Mouse (Mus musculus): Measurements from ENCODE around the gene Raver2.
"Not testable (repeated sequence)": the region's sequence is repeated elsewhere in the genome, so short reads cannot be mapped to it uniquely, and the experiment has no call there.

The Raver2 gene

DNA sequence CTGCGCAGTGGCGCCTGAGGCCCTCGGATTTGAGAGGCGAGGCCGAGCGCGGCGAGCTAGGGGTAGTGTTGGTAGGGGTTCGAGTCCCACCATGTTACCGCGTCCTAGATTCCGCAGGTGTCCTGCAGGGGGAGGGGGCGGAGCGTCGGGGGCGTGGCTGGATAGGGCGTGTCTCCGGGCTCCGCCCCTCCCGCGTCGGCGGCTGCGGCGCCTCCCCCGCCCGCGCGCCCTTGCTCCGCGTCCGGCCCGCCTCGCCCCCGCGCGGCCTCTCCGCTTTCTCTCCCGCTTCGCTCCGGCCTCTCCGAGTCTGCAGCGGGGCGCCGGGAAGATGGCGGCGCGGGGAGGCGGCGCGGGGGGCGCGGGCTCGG, at the start of gene Raver2:
Raver2 (plus strand) TSS at position 198 of the 368 bp plus-strand sequence.
- DNase-seq, result peak; percentile 59

DNA sequence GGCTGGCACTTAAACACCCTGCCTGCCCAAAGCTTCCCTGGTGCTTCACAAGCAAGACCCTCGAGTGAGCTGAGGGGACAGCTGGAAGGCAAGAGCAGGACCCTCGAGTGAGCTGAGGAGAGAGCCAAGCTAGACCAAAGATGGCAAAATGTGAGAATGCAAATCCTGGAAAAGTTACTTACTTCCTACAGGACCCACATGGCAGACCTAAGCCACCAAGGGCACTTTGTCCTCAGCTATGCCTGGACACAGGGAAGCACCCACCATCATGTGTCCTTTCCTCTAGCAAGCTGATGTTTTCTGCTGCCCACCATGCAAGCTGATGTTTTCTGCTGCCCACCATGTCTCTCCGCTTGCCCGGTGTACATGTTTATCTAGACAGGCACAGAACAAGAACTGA, 48.2 kb upstream of the Raver2 start, which contains the start of gene Gm10577:
Gm10577 (minus strand) TSS at position 101 of the 400 bp plus-strand sequence.
- DNase-seq, result no peak

DNA sequence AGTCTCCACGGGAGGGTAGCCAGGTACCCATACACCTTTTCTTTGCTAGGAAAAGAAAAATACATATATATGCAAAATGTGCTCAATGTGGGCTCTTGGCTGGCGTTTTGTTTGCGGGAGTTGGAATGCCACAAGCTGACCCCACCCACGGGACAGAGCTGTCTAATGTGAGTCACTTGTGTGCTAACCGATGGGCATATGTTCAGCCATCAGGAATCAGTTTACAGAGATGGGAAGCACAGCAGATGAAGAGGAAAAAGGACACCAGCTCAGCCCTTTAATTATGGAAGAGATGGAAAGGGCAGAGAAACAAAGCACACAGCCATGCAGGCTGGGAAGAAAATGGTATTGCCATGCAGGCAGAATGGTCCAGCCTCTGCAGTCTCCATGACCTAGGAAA, 42.2 kb upstream of the Raver2 start:
- DNase-seq, result no peak

DNA sequence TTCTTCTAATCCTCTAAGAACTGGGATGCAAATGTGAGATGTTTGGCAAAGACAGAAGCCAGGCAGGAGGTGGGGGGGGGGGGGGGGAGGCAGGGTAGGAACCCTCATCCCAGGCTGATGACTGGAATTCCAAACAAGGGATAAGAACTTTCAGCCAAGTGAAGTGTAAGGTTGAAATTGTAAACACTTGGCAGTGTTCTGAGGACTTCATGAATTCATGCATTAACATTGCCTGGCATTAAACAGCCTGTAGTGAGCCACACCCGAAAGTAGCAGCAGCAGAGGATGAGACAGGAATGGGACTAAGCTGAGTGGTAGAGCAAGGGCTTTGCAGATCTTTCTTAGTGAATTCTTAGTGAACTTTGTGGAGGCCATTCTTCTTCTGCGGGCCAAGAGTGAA, 41.8 kb upstream of the Raver2 start:
- DNase-seq, result peak; percentile 6

DNA sequence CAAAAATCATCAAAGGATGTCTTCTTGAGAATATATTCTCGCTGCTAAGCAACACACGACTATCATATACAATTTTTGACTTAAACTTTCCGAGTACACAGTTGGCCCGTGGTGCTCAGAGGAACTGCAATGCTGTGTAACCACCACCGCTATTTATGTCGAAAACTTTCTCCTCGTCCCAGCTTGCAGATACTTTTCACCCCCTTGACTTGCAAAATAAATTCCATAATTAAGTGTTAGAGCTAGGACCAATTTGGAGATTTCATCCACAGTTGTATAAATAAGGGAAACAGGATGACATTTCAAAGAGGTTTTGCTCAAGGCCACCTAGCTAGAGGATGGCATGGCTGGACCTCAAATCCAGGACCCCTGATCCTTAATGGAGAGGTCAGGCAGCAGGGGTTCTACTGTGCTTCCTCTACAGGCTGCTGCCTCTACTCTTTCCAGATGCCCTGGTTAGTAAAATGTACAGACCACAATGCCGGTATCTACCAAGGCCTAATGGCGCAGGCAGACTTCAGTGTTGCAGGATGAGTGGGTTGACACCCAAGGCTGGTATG, 40.9 kb upstream of the Raver2 start:
- DNase-seq, result peak; percentile 7

GRCm38 (mm10) chr4:101033047-101033446, 35.7 kb upstream of the Raver2 start:
- no peak for DNase-seq

- DNase-seq, result no peak
These were observed 33.7 kb upstream of the Raver2 start for GRCm38 (mm10) chr4:101035131-101035530.

- no peak for DNase-seq
These were observed 31.6 kb upstream of the Raver2 start for GRCm38 (mm10) chr4:101037156-101037555.

DNA sequence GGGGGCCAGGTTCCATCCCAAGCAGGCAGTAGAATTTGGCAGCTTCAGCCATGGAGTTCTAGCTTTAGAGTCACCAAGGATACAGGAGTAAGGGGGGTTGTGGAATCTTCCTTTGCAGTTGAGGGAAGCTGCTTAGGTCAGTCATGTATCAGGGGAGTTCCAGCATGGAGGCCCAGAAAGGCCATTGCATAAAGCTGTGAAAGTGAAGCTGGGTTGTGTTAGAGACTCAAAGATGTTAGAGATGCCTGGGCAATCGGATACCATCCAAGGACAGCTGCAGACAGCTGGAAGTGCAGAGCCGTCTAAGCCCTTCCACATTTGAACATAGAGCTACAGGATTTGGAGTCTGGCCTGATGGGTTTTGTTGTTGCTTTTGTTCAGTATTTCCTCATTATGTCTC, 25.1 kb upstream of the Raver2 start:
- DNase-seq, result peak; percentile 68

- no peak for DNase-seq
These were observed 24.6 kb upstream of the Raver2 start for GRCm38 (mm10) chr4:101044149-101044548.

DNA sequence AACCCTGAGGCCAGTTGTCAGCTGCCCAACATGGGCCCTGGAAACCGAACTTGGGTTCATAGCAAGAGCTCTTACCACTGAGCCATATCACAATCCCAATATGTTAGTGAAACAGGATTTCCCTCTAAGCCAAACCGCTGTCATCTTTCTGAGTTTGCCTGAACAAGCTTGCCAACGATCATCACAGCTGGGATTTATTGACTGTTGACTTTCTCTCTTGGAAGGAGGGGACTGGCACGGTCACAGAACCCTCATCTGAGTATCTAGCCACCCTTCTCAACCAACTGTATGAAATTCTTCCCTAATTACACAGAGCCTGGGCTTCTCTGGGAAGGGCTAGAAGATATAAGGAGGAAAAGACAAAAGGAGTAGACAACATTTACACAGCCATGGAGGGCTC, 22.2 kb upstream of the Raver2 start:
- DNase-seq, result peak; percentile 47

GRCm38 (mm10) chr4:101062146-101062545, 6.6 kb upstream of the Raver2 start:
- peak; percentile 65 for DNase-seq

DNA sequence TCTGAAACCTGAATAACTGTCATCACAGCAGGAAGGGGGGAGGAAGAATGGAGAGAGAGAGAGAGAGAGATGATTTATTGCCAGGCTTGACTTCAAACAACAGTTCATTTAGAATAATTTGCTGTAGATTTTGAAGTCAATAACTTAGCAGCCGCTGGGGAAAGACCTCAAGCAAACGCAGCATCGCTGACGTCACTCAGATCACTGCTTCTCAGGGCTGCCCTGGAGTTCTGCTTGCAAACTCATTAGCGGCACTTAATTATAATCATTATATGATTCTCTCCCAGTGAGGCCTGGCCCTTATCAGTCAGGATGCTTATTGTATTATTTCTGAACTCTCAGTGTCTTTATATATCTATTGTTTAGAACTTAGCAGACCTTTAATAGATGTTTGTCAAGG, 2.4 kb upstream of the Raver2 start:
- DNase-seq, result no peak

GRCm38 (mm10) chr4:101069154-101069971, 580 bp downstream of the Raver2 start:
- DNase-seq, result peak; percentile 42

DNA sequence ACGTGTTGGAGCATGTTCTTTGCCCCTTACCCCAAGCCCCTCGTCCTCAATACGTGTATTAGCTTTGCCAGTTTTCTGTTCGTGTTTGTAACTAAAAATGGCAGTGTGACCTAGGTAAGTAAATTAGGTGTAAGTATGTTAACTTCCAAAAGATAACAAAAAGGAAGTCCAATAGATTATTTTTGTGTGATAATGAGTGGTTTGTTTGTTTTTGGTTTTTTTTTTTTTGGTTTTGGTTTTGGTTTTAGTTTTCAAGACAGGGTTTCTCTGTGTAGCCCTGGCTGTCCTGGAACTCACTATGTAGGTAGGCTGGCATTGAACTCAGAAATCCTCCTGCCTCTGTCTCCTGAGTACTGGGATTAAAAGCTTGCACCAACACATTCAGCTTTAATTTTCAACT, 2.8 kb downstream of the Raver2 start:
- DNase-seq, result no peak

GRCm38 (mm10) chr4:101076425-101076824, 7.6 kb downstream of the Raver2 start:
- DNase-seq, result no peak

GRCm38 (mm10) chr4:101080016-101080415, 11.2 kb downstream of the Raver2 start:
- DNase-seq, result no peak

- DNase-seq, result no peak
These were observed 13.5 kb downstream of the Raver2 start for GRCm38 (mm10) chr4:101082176-101082888.

- no peak for DNase-seq
These were observed 16.1 kb downstream of the Raver2 start for GRCm38 (mm10) chr4:101084863-101085262.

DNA sequence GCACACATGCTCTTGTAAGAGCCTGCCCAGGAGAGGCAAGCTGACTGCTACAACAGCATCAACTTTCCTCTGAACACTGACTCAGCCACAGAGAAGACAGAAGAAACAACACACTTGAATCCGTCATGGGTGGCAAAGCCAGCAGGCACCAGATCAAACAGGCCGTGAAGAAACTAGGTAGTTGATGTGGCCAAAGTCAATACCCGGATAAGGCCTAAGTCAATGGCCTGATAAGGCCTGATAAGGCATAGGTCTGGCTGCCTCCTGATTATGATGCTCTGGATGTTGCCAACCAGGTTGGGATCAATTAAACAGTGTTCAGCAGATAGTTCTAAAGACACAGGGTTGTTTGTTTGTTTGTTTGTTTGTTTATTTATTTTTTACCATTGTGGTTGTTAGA, 17.3 kb downstream of the Raver2 start:
- DNase-seq, result peak; percentile 15

DNA sequence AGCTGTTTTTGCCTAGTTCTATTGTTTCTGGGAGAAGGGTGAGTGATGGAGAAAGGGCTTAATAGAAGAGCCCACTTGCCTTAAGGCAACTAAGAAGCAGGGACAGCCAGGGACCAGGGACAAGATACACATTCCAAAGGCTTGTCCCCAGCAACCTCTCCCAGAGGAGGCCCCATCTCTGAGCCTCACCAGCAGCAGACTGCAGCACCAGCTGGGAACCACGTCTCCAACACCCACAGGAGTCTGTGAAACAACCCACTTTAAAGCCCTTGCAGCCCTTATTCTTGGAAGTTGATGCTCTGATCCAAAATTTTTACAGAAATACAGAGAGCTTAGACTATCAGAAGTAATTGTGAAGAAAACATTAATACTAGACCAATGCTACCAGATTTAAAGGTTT, 18.9 kb downstream of the Raver2 start:
- DNase-seq, result peak; percentile 17

GRCm38 (mm10) chr4:101090630-101091029, 21.8 kb downstream of the Raver2 start:
- not testable (repeated sequence) for DNase-seq

- DNase-seq, result no peak
These were observed 24.5 kb downstream of the Raver2 start for GRCm38 (mm10) chr4:101093292-101093691.

DNA sequence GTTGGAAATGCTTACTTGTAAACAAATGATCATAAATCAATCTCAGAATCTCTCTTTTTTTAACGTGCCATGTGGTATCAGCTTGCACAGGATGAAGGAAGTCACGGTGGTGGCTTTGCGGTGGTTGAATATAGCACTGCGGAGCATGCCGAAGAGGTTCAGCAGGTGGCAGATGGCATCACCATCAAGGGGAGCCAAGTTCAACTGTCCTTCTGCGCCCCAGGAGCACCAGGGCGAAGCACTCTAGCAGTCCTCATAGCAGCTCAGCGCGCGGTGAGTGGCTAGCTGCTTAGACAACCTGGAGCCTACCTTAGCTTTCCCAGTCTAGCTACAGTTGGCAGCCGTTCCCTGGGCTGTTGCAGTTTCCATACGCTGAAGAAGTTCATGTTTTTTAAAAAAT, 38.3 kb downstream of the Raver2 start:
- no peak for DNase-seq

Measured in lung, postnatal 36 days (tissue).